Mouse (Mus musculus): ENCODE results near the gene Ptprg.
"Not testable (repeated sequence)": the region's sequence is repeated elsewhere in the genome, so short reads cannot be mapped to it uniquely, and the experiment has no call there.

Ptprg gene

GRCm38 (mm10) chr14:11754656-11755055, 201.3 kb downstream of the Ptprg start:
- DNase-seq (ENCODE audit: low read depth), result no peak

- DNase-seq (ENCODE audit: low read depth), result no peak
Measured at GRCm38 (mm10) chr14:11758185-11758584, 204.9 kb downstream of the Ptprg start.

- DNase-seq (ENCODE audit: low read depth), result no peak
Measured at GRCm38 (mm10) chr14:11759356-11759755, 206.0 kb downstream of the Ptprg start.

GRCm38 (mm10) chr14:11762995-11763394, 209.7 kb downstream of the Ptprg start:
- no peak for DNase-seq (ENCODE audit: low read depth)

- DNase-seq (ENCODE audit: low read depth), result no peak
Measured at GRCm38 (mm10) chr14:11772736-11773135, 219.4 kb downstream of the Ptprg start.

GRCm38 (mm10) chr14:11774476-11775037, 221.2 kb downstream of the Ptprg start:
- DNase-seq (ENCODE audit: low read depth), result no peak

GRCm38 (mm10) chr14:11775204-11775603, 221.9 kb downstream of the Ptprg start:
- DNase-seq (ENCODE audit: low read depth), result no peak

GRCm38 (mm10) chr14:11775951-11776495, 222.7 kb downstream of the Ptprg start:
- DNase-seq (ENCODE audit: low read depth), result no peak

GRCm38 (mm10) chr14:11776566-11776965, 223.2 kb downstream of the Ptprg start:
- no peak for DNase-seq (ENCODE audit: low read depth)

- no peak for DNase-seq (ENCODE audit: low read depth)
Measured at GRCm38 (mm10) chr14:11791190-11791589, 237.9 kb downstream of the Ptprg start.

- no peak for DNase-seq (ENCODE audit: low read depth)
Measured at GRCm38 (mm10) chr14:11793847-11794246, 240.5 kb downstream of the Ptprg start.

- no peak for DNase-seq (ENCODE audit: low read depth)
Measured at GRCm38 (mm10) chr14:11802355-11803035, 249.2 kb downstream of the Ptprg start.

GRCm38 (mm10) chr14:11806674-11807073, 253.3 kb downstream of the Ptprg start:
- DNase-seq (ENCODE audit: low read depth), result no peak

GRCm38 (mm10) chr14:11807465-11807864, 254.1 kb downstream of the Ptprg start:
- no peak for DNase-seq (ENCODE audit: low read depth)

- no peak for DNase-seq (ENCODE audit: low read depth)
Measured at GRCm38 (mm10) chr14:11811142-11811761, 257.9 kb downstream of the Ptprg start.

GRCm38 (mm10) chr14:11812291-11812690, 259.0 kb downstream of the Ptprg start:
- no peak for DNase-seq (ENCODE audit: low read depth)

- DNase-seq (ENCODE audit: low read depth), result not testable (repeated sequence)
Measured at GRCm38 (mm10) chr14:11814811-11815210, 261.5 kb downstream of the Ptprg start.

- no peak for DNase-seq (ENCODE audit: low read depth)
Measured at GRCm38 (mm10) chr14:11817236-11817635, 263.9 kb downstream of the Ptprg start.

- no peak for DNase-seq (ENCODE audit: low read depth)
Measured at GRCm38 (mm10) chr14:11818054-11818453, 264.7 kb downstream of the Ptprg start.

- DNase-seq (ENCODE audit: low read depth), result no peak
Measured at GRCm38 (mm10) chr14:11818721-11819120, 265.4 kb downstream of the Ptprg start.

- no peak for DNase-seq (ENCODE audit: low read depth)
Measured at GRCm38 (mm10) chr14:11819326-11819725, 266.0 kb downstream of the Ptprg start.

GRCm38 (mm10) chr14:11822830-11823700, 269.7 kb downstream of the Ptprg start:
- no peak for DNase-seq (ENCODE audit: low read depth)
